Mouse (Mus musculus) mature B cell (primary cell): Measurements from ENCODE around the gene Rbm39.
"Not testable (repeated sequence)": the region's sequence is repeated elsewhere in the genome, so short reads cannot be mapped to it uniquely, and the experiment has no call there.

ENCODE experiments used
- in situ Hi-C: fragments of 300-500 bp; cut with MboI; formaldehyde crosslinking; loops from 2 replicates; pipeline ENCODE4 v1.14.3; 2019

Rbm39 gene

GRCm38 (mm10) chr2:156179796-156180093, 293 bp downstream of the Rbm39 start:
- in situ Hi-C loops = no loop called here

GRCm38 (mm10) chr2:156179046-156179795, 817 bp downstream of the Rbm39 start:
- in situ Hi-C loops = no loop called here

GRCm38 (mm10) chr2:156177651-156178050, 2.4 kb downstream of the Rbm39 start:
- in situ Hi-C loops = no loop called here

GRCm38 (mm10) chr2:156177079-156177478, 3.0 kb downstream of the Rbm39 start:
- in situ Hi-C loops = no loop called here

- in situ Hi-C loops = no loop called here
Observed at GRCm38 (mm10) chr2:156166557-156166956, 13.5 kb downstream of the Rbm39 start.

GRCm38 (mm10) chr2:156165478-156165877, 14.6 kb downstream of the Rbm39 start:
- in situ Hi-C loops = no loop called here

- in situ Hi-C loops = no loop called here
Observed at GRCm38 (mm10) chr2:156151538-156151937, 28.5 kb downstream of the Rbm39 start.

GRCm38 (mm10) chr2:156147316-156147915, 32.6 kb downstream of the Rbm39 start:
- in situ Hi-C loops = no loop called here

- in situ Hi-C loops = no loop called here
Observed at GRCm38 (mm10) chr2:156146272-156146989, 33.6 kb downstream of the Rbm39 start.

- in situ Hi-C loops = no loop called here
Observed at GRCm38 (mm10) chr2:156145486-156146130, 34.4 kb downstream of the Rbm39 start.

GRCm38 (mm10) chr2:156143953-156144724, 35.9 kb downstream of the Rbm39 start, which contains the start of the genes Romo1 and Nfs1:
Gene Romo1 (plus strand): TSS chr2:156144039.
Gene Nfs1 (minus strand): TSS chr2:156144186.
- in situ Hi-C loops = no loop called here

GRCm38 (mm10) chr2:156143367-156143766, 36.7 kb downstream of the Rbm39 start:
- in situ Hi-C loops = no loop called here

GRCm38 (mm10) chr2:156142820-156143219, 37.2 kb downstream of the Rbm39 start:
- in situ Hi-C loops = no loop called here

GRCm38 (mm10) chr2:156135695-156136094, 44.3 kb downstream of the Rbm39 start:
- in situ Hi-C loops = no loop called here

- in situ Hi-C loops = no loop called here
Observed at GRCm38 (mm10) chr2:156134161-156134560, 45.9 kb downstream of the Rbm39 start.

- in situ Hi-C loops = no loop called here
Observed at GRCm38 (mm10) chr2:156126992-156127391, 53.0 kb downstream of the Rbm39 start, which contains the start of gene Gm28036. Gene Gm28036 (minus strand): TSS chr2:156127092.

GRCm38 (mm10) chr2:156123731-156124130, 56.3 kb downstream of the Rbm39 start:
- in situ Hi-C loops = no loop called here

- in situ Hi-C loops = no loop called here
Observed at GRCm38 (mm10) chr2:156119566-156119965, 60.5 kb downstream of the Rbm39 start.

- in situ Hi-C loops = not testable (repeated sequence)
Observed at GRCm38 (mm10) chr2:156112080-156112423, 68.0 kb downstream of the Rbm39 start.

- in situ Hi-C loops = no loop called here
Observed at GRCm38 (mm10) chr2:156111358-156112079, 68.5 kb downstream of the Rbm39 start, which contains the start of the genes Cpne1 and Rbm12. Gene Cpne1 (minus strand): TSS chr2:156111965. Gene Rbm12 (minus strand): TSS chr2:156111978.
